Mouse (Mus musculus) kidney, postnatal 25 days (tissue): ENCODE results near the gene Armc9.

Experiments used
- DNase-seq, 2 experiments: peaks; one replicate each; pipeline ENCODE4 v3.0.0; 2021; ENCODE audit warnings: mixed read lengths in 2 of 2

Gene Armc9

DNA sequence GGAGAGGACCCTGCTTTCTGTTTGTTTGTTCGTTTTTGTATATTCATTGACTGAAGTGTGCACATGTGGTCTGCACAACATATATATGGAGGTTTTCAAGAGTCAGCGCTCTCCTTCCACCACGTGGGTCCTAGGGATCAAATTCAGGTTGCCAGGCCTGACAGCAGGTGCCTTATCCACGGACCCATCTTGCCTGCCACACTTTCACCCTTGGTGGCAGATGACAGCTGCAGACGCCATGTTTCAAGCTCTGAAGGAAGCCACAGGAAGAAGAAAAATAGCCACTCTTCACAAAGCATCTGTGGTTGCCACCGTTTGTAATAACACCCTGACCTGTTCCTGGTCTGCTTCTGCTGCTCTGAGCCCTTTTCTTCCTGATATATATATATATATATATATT lies 130.7 kb downstream of the Armc9 start:
- no peak for DNase-seq

DNA sequence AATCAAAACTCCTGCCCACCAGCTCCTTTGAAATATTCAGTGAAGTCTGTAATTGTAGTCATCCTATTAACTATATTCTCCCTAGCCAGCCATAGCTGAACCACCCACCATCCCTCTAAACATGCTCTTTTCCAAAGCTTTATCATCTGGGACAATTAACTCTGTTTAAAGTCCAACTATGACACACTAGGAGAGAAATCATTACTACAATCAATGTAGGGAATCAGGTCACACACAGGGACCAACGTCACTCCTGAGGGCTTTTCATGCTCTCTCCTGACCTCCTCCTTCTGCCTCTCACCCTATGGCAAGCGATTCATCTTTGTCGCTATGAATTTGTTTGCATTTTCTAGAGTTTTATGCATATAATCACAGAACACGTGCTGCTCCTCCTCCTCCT lies 132.9 kb downstream of the Armc9 start:
- DNase-seq, result no peak

DNA sequence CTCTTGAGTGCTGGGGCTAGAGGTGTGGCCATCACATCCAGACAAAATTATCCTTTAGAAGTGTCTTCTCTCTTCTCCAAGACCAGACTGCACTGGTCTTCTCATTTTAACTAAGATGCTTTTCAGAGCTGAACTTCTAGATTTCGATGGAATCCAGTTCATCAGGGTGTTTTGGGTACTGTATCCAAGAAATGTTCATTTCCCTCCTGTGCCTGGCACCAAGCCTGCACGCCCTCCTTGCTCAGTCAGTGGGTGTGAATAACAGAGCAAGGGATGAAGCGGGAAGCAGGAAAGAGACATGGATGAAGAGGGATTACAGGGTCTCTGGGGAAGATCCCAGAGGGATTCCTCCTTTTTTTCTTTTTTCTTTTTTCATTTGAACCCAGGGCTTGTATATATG lies 135.9 kb downstream of the Armc9 start:
- no peak for DNase-seq

DNA sequence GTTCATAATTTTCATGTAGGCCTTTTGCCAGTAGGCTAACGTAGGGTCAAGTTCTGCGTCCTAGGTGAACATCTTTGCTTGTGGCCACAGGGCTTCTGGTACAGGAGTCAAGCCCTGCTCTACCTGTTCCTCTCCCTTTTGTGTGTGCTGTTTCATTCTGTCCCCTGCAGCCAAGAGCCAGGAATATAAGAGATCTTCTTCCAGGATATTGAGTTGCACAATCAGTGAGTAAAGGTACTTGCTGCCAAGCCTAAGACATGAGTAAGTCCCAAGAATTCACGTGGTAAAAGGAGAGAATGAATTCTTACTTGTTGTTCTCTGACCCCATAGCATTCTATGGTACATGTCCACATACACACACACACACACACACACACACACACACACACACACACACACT lies 138.5 kb downstream of the Armc9 start:
- DNase-seq, result no peak

DNA sequence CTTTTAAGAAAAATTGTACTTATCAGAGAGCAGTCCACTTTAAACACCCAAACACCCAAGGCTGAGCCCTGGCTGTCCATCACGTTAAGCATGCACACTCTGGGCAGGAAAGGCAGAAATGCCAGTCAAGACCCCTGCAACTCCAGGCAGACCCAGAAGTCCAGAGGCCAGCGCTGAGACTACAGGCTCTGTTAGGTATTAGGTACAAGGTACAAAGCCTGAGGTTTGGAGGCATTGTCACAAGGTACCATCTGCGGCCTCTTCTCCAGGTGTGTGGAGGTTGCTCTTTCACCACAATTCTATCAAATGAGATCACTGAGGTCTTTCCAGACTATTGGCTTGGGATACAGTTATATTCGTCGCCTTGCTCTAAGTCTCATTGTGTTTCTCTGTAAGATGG lies 139.3 kb downstream of the Armc9 start:
- DNase-seq, result peak; percentile 58 to 73

DNA sequence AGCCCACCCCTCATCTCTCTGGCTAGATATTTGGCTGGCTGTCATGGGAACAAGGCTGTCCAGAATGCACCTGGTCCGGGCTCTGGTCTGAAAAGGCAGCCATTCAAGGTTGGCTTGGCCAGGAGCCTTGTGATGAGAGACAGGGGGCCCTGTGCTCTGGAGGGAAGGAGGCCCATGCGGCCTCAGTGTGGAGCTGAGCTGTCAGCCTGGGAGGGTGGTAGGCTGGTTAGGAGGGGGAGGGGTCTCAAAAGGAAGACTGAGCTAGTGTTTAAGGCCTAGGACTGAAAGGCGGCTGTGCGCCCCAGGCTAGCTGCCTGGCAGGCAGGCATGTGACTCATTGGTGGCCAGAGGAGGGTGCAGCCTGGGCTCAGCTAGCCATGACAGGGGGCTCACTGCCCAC lies 139.9 kb downstream of the Armc9 start:
- DNase-seq, result no peak

DNA sequence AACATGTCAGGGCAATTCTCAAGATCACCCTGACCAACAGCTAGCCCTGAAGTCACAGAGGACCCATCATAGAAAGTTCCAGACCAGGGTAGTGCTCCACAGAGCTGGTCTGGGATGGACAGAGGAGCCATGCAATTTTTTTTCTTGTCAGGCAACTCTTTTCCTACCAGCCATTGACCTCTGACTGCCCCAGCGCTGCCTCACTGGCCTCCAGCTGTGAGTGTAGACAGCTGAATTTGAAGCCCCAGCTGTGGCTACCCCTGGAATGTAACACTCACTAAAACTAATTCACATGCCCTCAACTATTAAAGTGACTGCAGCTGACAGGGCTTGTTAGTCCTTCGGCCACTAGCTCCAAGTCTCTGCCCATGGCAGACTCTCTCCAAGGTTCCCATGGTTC lies 145.5 kb downstream of the Armc9 start:
- no peak for DNase-seq

DNA sequence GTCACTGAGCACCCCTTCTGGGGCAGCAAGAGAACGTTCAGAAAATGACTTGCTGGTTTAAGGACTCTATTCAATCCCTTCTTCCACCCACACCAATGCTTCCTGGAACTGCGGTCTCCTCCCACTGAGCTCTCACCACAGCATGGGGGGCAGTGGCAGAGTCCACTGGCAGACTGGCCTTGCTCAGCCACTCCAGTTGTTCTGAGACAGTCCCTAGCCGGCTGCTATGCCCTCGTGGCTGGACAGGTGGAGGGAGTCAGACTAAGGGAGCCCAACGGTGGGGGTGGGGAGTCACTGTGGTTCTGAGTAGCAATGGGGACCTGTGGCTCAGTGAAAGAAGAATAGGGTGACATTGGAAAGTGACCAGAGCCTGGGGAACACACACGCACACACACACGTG lies 146.2 kb downstream of the Armc9 start:
- DNase-seq, result peak in 1 of 2 experiments; percentile 58

DNA sequence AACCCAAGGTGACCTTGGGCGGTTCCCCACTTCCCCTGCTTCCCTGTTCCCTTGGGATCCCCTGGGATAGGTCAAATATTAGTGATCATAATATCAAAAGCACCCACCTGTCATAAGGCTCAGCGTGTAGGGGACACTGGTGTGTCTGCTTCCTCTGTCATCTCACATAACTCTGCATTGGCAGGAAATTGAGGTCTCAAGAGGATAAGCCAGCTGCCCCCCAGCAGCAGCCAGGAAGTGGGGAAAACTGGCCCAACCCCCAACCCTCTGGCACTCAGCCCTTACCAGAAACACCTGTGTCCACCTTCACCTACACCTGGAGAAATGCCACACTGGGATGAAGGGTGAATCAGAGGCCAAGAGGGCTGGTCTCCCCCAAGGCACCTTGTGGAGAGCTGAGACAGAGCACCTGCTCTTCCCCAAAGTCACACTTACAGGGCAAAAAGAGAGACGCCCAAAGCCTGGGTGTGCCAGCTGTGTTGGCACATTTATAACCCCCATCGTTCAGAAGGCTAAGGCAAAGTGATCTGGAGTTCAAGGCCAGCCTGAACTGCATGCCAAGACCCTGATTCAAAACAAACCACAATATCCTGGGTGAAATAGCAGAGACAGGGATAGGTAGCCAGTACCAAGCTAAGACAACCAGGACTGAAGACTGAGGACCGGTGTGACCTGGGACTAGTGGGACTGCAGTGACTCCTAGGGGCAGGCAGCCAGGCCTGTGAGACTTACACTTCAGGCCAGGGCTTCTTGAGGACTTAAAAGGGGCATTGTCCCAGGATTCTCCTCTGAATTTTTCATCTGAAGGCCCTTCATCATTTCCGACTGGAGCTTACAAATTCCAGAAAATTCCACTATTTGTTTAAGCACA lies 146.9 kb downstream of the Armc9 start:
- DNase-seq, result peak; percentile 25 to 58

DNA sequence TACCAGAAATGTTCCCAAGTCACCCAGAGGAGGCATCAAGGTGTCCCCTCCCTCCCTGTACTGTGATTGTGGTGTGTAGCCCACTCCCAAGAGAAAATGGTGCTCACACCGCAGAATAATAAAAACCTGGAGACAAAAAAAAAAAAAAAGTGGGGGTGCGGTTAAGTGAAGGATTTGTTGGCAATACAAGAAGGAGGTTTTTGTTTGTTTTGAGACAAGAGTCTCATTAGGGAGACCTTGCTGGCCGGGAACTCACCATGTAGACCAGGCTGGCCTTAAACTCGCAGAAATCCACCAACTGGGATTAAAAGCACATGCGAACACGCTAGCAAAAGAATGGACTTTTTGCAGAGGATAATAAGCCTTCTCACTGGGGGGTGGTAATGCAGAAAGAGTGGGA lies 148.0 kb downstream of the Armc9 start, which contains the start of gene B3gnt7:
B3gnt7 (plus strand) TSS at position 301 of the 400 bp plus-strand sequence.
- DNase-seq, result no peak

DNA sequence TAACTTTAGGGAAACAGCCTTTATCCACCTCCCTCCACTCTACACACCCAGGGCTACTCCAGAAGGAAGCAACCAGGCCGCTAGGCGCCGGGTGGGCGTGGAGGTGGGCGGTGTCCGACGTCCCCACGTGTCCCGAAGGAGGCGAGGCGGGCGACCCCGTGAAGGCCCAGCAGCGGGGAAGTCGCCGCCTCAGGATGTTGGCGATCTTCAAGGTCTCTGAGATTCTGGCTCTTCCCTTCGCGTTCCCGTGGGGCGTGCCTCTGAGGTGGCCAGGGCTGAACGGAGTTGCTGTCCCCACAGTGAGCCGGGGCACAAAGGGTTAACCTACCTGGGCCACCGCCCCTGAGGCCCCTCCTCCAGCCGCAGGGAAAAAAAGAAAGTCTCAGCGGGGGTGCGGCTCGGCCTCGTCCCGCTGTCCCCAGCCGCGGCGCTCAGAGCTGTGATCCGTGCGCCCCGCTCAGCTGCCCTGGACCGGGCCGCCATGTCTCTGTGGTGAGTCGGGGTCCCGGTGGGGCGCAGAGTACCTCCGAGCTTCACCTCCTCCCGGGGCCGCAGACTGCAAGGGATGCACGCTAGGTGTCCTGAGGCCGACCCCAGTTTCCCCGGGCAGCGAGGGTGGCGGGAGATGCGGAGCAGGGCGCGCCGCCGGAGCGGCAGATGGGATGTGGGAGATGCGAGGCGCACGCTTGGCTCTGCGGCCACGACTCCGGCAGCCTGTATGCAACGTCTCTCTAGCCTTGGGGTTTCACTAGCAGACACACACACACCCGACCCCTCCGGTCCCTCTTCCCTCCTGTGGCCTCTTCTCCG lies 148.7 kb downstream of the Armc9 start:
- DNase-seq, result peak; percentile 70 to 87

DNA sequence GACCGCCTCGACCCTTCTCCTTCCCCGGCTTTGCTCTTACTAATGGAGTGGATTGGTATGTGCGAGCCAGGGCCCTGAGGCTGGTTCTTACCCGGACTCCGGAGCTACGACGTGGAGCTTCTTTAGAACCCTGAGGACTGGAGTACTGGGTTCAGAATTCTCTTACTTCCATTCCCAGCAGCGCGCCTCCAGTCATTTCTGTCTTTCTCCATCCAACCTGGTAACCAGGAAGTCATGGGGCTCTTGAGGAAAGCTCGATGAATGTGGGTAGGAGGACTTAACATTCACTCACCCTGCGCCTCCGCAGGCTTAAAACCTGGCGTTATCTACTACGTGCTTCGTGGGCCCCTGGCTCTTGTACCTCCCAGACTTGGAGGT lies 149.3 kb downstream of the Armc9 start:
- no peak for DNase-seq

DNA sequence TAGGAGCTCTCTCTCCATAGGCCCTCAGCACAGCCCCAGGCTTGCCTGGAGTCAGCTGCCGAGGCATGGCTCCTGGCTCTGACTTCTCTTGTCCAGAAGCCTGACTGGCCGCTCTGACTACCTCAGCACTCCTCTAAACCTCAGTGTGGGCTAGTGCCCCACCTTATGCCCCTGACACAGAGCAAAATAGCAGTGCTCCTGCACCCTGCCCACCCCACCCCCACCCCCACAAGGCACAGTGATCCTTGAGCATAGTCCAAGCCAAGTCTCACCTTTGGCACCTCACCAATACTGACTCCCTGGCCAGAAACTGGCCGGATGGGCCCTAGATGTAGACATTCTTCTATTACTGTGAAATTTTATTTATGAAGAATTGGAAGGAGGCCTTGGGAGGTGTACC lies 152.1 kb downstream of the Armc9 start:
- peak; percentile 71 to 84 for DNase-seq

DNA sequence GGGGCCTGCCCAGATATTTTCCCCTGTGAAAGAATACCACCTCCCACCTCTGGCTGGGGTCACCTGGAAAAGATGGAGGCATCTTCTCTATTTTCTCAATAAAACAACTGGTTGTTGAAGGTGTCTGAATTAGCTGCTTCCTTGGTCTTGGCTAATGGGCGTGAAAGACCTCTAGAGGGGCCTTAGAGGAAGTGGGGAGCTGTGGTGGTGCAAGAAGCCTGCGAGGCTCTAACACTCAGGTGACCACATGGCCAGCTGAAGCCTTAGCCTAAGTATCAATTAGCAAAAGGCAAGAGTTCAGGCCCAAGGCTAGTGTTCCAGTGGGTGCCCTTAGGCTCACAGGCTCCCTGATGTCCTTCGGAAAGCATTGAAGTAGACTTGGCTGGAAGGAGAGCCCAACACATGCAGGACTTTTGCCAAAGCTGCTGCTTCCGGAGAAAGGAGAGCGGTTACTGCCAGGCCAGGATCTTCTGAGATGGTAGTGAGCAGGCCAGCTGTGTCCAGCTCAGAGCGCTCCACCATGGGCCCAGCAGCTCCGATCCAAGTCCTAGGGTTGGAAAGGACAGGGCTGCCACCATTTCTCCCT lies 152.7 kb downstream of the Armc9 start:
- DNase-seq, result peak; percentile 53 to 80

DNA sequence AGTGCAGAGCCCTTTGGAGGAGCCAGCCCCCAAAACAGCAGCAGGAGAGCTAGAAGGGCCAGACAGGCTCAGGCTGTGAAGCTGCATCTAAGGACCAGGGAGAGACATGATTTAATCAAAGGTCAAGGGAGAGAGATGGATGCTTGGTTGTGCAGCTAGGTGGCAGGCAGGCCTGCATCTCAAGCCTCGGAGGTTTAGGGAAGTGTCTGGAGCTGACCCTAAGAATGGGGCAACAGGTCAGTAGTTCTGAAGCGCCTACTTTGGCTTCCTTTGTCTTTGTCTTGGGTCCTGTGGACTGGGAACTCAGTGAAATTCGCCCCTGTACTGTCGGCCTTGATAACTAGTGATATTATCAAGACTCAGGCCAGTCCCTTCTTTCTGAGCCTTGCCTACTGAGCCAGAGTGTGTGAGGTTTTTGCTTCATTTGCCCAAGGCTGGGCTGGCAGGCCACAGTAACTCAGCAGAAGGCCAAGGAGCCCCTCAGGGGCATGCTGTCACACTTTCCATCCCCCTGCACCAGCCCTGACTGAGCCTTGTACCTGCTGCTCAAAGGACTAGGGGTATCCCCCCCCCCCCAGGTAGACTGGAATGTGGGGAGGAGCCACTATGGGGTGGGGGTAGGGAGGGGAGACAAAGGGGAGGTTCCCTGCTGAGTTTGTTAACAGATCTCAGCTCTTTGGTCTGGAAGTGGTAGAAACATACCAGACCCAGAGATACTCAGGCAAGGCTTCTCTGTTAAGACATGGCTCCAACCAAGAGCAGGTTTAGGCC lies 153.5 kb downstream of the Armc9 start:
- no peak for DNase-seq

DNA sequence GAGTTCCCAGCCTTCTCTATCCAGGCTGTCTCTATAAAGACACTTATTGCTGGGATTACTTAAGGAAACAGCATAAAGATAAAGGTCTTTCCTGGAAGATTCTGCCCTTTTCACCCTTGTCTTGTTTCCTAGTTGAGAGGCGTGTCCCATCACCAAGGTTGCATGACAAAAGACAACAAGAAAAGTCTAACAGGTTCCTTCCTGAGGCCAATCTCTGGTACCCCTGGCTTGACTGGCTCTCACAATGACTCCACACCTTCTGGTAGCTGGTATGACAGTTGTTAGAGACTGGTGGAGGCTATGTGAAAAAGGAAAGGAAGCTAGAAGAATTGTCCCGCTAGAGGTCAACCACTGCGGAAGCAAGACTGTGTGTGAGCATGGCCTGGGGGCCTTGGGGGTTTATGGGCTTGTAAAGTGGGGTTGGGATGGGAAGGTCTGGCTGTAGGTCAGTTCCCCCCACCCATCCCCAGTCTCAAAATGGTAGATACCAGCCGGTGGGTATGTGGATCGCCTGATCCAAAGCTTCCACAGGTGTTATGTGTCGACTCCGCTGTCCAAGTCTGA lies 154.8 kb downstream of the Armc9 start:
- DNase-seq, result no peak

DNA sequence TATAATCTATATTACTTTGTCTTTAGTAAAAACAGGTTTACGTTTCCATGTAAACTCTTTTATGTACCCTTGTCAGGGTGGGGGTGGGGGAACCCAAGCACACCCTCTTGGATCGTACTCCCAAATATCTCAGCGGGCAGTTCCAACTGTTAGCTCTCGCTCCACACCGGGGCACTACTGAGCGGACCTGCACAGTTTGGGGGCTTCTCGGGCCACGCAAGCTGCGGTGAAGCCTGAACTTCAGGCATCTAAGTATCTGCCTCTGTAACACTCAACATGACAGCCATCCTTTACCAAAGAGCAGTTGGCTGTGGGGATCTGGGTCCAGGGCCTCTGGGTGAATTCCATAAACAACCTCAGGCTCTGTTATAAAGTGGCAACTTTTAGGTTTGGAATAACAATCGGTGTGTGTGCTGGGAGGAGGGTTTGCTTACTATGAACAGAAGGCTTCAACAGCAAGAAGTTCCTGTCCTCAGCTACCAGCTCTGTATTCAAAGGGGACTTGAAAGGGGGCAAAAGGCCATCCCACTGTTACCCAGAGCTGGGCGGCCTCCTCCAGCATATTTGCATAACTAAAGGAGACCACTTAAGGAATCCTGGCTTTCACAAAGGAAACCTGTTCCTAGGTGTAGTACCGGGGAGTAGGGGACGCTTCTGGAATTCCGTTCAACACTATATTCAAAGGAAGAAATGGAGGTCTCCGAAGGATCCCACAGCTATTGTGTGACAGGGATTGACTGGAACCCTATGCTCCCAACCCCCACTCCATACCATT lies 156.1 kb downstream of the Armc9 start:
- DNase-seq, result no peak

DNA sequence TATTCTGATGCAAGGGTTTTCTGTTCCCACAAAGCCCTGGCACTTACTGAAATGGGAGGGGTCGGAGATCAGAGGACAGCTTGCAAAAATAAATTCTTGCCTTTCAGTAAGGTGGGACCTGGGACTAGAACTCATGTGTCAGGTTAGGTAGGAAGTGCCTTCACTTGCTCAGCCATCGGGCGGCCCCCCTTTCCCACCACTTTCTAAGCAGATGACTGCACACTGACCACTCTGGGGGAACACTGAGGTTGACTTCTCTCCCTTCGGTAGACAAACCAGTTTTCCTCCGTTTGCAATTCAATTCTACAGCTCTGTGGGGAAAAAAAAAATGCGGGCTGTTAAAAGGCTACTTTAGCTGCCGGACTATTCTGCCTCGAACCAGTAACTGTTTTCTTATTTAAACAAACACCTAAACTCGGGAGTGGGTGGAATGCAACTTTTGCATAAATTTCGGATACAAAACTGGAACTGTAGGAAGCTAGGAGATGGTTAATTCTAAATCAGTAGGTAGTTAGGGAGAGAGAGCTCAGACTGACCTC lies 157.0 kb downstream of the Armc9 start:
- peak in 1 of 2 experiments; percentile 26 for DNase-seq

DNA sequence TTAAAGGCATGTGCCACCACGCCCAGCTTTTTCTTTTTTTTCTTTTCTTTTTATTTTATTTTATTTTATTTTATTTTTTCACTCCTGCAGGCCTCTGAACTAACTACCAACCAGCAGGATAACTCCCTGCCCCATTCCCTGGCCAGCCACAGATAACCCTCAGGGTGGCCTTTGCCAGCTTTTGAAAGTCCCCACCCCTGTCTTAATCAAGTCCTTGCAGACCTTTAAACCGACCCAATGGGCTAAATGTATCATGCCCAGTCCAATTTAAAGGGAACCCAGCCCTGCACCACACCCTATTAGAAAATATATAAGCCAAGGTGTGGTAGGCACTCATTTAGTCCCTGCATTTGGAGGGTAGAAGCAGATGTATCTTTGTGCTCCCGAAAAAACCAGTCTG lies 157.7 kb downstream of the Armc9 start:
- no peak for DNase-seq

DNA sequence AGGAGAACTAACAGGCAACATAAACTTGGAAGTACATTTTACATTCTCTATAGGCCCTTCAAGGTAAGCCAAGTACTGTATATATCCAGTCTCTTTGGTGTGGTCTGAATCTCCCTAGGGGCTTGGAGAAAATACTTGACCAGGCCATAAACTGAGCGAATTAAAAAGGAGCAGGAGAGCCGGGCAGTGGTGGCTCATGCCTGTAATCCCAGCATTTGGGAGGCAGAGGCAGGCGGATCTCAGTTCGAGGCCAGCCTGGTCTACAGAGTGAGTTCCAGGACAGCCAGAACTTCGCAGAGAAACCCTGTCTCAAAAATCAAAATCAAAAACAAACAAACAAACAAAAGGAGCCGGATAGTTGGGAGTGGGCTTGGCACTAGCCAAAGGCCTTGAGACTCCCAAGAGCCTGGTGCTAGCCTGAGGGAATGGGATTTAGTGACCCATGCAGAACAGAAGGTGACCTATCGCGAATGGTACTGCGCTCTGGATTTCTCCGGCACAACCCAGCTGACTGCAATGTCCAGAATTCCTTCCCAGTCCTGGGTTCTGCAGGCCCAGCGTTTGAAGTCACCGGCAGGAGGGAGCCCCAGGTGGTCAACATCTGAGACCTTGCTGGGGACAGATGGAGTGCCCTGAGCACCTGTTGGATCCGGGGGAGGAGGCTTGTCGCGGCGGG lies 158.7 kb downstream of the Armc9 start:
- DNase-seq, result peak in 1 of 2 experiments; percentile 62

DNA sequence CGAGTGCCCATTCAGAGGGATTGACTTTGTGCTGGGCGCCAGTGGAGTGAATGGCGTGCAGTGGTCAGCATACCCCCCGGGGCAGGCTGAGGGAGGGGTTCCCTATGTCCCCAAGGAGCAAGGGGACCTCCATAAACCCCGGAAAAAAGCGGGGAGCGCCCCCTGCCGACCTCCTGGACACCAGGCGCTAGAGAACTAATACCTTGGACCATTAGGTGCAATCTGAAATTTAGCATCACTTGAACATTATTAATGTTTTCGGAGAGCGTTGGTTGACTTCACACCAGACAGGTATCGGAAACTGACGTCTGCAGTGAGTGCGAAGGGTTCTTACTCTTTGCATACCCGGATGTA lies 159.2 kb downstream of the Armc9 start:
- DNase-seq, result peak; percentile 69 to 73
